Mouse (Mus musculus): ENCODE data around the gene Tmem184a.

DNA sequence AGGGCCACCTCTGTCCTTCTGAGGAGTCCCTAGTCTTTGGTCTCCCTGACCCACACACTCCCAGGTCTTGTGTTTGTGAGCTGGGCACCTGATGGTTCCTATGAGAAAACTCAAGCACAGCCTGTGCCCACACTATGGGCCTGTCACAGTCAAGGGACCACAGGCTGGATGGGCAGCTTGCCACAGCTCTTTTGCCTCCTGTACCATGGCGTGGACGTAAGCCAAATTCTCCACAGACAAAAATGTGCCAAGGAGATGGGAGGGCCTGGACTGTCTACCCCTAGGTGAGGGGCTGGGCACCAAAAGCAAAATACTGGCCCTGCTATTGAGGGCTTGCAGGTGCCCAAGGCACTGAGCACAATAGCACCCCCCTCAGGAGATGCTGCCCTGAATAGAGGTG, 63.1 kb downstream of the Tmem184a start:
- TF ChIP-seq HCFC1 (IDR thresholded peaks at IDR 0.05; ENCODE audit: borderline replicate concordance, insufficient read depth, low read length): no peak
- no peak for TF ChIP-seq ZC3H11A (IDR thresholded peaks at IDR 0.05; ENCODE audit: borderline replicate concordance, low read depth, low read length)
